Mouse (Mus musculus) thymus, postnatal 10 days (tissue): ENCODE data around the gene Acpp.

ENCODE experiments used
- DNase-seq, 2 experiments: peaks; one replicate each; pipeline ENCODE4 v3.0.0; 2021; ENCODE audit warnings: low spot score in 2 of 2

Acpp gene

DNA sequence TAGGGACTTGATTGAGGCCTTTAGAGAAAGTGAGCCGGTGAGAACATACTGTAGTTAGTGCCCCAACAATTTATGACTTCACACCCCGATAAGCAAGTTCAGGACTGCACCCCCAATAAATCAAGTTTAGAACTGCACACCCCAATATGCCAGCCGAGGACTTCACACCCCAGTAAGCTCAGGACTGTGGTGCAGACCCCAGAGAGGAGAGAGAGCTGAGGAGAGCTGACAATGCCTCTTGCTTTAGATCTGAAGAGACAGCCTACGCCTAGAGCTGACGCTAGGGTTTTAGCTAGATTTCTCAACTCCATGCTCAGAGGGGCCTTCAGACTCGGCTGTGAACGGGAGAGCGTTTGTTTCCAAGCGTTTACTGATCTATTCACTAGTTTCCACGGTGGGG, 32.7 kb downstream of the Acpp start:
- DNase-seq = no peak

DNA sequence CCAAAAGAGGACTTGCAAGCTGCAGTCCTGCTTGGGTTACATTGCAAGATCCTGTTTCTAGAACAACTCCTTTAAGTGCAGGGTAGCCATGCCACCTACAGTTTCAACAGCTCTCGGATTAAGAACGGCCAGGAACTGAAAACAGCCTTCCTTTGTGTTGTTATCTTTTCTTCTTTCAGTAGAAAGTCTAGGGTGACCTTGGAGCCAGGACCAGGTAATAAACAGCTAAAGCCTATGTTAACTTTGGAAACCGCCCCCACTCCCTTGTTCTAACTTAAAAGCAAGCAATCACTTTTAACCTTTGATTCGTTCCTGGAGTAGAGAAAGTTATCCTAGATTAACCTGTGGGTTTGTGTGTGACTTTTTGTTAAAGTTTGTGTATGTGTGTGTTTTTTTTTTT, 33.2 kb downstream of the Acpp start:
- DNase-seq = no peak

DNA sequence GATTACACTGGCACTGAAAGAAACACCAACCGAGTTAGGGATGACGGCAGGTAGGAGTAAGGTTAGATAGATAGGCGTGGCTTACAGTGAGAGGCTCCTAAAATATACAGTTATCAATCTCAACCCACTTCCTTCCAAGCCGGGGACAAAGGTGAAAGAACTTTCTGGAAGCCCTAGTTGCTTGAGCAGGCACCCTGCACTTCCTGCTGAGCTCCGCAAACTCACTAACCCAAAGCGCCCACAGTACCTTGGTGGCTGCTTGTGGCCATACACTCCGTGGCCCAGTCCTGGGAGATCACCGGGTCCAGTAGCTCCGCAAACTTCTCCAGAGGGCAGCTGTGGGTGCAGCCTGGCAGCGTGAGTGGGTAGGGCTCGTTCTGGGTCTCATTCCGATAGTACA, 37.0 kb downstream of the Acpp start:
- DNase-seq = no peak

DNA sequence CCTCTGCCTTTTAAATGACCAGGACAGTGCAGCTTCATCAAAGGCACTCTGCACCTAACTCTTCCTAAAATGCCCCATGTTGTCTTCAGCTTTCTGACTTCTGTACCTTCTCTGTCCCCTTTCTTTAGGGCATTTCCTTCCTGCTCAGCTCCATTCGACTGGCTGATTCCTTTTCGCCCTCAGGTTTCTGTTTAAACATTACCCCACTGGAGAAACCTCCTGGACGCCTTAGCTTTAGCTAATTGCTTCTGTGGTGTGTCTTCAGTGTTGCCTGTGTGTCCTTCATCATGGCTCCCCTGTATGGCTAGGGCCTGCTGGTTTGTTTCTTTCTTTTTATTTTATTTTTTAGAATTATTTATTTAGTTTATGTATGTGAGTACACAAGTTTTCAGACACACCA, 40.5 kb downstream of the Acpp start:
- no peak for DNase-seq

DNA sequence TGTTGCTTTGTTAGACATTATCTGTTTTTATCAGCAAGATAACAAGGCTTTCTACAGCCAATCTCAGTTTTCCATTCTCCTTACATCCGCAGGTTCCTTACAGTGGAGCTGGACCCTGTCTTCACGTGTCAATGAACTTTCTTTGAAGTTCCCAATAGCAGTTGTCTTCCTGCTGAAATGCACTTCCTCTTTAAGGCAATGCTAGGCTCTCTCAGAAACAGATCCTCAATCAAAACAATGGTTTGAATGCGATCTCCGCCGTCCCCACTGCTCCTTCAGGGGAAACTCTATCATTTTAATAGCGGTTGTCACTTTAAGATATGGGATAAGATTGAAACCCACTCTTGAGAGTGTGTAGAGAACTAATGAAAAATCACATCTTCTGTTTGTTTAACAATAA, 52.6 kb downstream of the Acpp start:
- no peak for DNase-seq

DNA sequence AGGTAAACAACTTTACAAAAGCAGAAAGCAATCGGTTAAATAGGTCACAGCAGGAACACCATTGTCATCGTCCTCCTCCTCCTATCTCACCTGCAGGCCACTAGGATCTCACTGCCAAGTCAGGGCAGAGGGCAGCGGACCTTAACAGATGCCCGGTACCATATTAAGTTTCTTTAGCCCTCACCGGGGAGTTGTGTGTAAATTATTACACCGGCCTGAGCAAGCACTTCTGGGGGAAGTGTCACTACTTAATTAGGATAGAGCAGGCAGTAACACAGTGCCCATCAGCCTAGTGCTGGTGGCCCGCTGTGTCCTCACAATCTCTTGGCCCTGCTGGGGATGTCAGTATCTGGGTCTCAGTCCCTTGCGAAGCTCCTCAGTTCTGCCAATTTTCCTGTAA, 55.0 kb downstream of the Acpp start:
- no peak for DNase-seq

DNA sequence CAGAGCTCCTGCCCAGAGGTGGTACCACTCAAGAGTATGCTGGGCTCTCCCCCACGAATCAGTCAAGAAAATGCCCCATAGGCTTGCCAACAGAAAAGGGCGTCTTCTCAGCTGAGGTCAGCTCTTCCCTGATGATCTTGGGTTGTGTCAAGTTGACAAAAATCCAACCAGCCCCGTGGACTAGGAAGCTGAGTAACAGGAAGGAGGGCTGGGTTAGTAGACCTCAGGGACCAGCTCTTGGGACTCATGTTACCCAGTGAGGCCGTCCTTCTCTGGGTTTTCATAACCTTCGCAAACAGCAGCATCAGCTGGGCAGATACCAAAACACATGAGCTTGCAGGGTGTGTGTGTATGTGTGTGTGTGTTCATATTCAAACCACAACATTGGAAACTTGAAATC, 55.8 kb downstream of the Acpp start:
- DNase-seq = no peak

DNA sequence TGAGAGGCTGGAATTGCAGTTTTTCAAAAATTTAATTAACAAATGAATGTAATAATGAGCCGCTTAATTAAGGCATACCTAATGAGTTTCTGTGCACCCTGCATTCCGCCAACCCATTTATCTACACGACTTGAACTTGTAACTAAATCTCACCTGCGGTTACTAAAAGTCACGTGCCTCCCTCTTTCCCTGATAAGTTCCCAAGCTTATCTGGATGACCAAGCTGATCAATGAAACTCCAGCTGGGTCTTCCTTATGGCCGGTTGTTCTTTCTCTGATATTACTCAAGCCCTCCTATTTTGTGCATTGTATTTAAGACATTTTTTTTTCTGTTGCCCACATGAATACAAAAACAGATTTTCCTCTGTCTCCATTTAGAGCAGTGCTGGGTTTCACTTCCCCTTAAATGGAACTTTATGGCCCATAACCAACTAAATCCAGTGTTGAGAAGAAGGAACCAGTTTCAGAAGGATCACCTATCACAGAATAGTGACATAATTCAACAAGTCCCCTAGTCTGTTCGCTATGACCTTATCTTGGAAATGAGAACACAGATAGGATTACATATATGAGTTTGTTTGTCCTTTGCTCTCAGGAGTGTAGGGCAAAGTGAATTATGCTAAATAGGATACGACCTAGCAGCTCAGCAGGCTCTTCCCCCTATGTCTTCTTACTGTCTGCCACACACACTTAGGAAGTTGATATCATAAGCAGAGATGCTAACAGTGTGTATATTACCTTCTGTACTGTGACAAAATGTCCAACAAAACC, 56.6 kb downstream of the Acpp start:
- DNase-seq = no peak

DNA sequence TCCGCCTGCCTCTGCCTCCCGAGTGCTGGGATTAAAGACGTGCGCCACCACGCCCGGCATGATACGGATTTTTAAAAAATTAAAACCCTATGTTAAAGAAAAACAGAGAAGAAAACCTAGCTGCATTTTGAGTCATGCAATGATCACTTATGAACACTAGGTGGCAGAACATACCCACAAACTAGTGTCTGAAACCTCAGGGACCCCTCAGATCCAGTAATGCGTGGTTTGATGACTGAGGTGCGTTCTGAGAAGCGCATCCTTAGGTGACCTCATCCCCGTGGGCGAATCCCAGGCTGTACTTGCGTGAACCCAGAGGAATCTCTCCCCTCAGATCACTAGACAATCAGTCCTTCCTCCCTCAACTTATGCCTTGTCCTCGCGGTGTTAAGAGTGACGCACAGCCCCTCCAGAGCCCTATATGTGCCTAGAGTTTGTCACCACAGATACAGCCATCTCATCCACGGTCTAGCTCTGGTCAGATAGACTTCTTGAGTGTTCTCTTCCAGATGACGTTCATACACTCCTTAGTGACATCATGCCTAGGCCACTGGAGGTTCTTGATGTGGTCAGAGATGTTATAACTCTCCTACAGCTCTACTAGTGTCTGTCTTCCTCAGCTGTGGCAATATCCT, 59.9 kb downstream of the Acpp start:
- DNase-seq = peak in 1 of 2 experiments; percentile 40

DNA sequence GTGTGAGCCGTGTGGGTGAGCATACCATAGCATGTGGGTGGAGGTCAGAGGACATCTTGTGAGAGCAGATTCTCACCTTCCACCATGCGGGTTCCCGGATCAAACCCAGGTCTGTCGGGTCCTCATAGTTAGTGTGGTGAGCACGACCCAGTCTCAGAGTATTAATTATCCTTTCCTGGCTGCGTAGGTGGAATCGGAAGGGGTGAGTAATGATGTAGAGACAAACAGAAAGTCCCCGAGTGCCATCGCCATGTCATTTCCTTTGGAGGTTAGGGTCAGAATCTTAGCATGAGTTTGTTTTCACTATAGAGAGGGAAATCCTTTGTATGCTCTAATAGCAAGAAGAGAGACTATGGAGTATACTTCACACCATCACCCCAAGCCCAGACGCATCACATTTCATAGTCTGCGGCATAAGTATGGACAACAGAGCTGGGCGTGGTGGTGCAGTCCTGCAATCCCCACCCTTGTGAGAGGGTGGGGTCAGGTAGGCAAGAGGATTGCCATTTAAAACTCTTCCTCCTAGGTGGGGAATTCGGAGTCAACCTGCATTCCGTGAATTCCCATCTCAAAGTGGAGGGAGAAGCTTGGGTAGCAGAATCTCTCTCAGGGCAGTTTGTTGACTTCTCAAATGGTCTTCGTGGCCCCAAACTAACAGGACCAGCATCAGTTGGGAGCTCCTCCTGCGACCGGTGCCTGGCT, 62.3 kb downstream of the Acpp start:
- DNase-seq = no peak

DNA sequence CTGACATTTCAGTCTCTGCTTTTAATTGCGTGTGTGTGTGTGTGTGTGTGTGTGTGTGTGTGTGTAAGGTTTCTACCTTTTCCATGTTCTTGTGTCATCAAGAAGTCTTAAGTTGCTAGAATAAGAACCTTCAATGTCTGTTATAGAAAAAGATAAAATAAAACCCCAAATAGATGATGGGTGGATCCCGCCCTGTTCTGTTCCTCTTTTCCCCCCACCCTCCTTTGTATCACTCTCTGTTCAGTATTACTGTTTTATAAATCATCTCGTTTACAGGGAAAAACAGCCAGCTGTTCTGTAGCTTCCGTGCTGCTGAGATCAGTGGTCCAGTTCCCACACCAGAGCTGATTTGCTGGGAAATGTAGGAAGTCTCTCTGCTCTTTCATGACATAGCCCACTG, 65.5 kb downstream of the Acpp start:
- no peak for DNase-seq

DNA sequence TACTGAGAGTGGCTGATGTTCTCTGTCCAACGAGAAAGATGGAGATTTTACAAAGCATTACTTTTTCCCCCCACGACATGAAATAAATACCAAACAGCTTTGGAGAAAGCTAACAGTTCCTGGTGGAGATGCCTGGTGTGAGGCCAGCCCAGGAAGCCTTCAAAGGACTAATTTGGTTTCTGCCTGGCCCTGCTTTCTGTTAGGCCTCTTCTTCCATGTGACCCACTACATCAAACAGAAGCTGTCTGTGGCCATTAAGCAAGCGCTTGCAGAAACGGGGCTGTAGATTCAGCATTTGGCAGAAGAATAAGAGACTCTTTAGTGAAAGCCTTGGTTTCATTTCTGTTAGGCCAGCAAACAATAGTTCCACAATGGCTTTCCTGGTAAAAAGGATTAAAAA, 65.9 kb downstream of the Acpp start:
- DNase-seq = no peak

DNA sequence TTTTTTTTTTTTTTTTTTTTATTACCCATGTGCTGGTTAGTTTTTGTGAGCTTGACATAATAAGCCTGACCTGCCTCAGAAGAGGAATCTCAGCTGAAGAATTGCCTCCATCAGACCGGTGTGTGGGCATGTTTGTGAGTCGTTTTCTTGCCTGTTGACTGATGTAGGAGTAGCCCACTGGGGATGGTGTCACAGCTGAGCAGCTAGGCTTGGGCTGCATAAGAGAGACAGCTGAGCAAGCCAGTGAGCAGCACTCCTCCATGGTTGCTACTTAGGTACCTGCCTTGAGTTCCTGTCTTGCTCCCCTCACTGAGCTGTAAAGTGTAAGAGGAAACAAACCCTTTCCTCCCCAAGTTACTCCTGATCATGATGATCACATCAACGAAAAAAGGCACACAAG, 67.6 kb downstream of the Acpp start:
- DNase-seq = no peak

DNA sequence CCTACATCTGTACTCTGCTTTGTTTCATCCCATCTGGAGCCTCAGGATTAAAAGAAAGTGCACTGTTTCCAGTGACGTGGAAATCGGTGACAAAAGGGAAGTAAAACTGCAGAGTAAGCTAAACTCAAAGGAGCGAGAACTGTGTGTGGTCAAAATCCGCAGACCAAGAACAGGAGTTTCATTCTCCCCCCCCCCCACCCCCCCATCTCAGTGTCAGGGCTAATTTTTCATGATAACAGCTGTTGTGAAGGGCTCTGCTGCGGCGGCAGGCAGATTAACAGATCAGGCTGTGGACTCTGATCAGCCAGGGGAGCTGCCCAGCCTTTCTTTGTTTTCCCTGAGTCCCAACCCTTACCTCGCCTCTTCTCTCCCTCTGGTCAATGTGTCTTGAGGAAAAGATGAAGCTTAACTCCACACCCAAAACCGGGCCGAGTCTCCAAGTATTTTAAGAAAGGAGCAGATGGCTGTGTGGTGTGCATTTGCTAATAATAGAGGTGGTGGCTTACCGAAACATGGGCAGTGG, 68.1 kb downstream of the Acpp start:
- DNase-seq = no peak

DNA sequence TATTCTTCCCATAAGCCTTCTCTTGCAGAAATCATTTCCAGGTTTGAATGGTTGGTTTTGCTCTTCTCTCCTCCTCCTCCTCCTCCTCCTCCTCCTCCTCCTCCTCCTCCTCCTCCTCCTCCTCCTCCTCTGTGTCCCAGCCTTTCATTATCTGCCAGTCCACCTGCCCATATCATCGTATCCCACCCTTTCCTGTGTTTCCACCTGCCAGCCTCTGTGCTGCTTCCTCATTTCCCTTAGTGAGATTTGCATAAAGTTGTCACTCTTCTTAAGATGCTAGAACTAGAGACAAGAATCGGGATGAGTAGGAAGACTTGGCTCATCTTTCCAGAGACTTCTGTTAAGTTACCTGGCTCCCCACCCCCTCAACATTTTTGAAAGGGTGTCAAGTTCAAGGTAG, 73.0 kb downstream of the Acpp start:
- DNase-seq = no peak

DNA sequence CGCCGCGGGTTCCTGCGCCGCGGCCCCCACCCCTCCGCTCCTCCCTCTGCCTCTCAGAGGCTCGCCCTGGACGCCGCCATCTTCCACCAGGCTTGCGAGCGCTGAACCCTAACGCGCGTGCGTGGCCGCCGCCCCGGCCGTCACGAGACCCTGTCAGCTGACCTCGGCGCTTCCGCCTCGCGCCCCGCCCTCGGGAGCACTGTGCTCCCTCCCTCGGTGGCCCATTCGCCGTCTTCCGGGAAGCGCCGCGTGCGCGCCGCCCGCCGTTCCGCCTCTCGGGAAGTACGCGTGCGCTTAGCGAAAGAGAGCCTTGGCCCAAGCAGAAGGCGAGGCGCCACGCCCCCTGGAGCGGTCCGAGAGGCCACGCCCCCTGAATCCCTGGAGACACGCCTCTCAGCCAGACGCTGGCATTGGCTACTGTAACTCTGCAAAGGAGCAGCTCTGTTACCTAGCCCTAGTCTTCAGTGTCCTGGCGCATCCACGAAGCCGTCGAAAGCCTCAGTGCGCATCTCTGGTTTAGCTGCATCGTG, 74.7 kb downstream of the Acpp start, which contains the start of gene Dnajc13:
Gene Dnajc13, minus strand, starts transcription at position 108 of the 530 bp plus-strand sequence.
- peak; percentile 96 to 97 for DNase-seq

DNA sequence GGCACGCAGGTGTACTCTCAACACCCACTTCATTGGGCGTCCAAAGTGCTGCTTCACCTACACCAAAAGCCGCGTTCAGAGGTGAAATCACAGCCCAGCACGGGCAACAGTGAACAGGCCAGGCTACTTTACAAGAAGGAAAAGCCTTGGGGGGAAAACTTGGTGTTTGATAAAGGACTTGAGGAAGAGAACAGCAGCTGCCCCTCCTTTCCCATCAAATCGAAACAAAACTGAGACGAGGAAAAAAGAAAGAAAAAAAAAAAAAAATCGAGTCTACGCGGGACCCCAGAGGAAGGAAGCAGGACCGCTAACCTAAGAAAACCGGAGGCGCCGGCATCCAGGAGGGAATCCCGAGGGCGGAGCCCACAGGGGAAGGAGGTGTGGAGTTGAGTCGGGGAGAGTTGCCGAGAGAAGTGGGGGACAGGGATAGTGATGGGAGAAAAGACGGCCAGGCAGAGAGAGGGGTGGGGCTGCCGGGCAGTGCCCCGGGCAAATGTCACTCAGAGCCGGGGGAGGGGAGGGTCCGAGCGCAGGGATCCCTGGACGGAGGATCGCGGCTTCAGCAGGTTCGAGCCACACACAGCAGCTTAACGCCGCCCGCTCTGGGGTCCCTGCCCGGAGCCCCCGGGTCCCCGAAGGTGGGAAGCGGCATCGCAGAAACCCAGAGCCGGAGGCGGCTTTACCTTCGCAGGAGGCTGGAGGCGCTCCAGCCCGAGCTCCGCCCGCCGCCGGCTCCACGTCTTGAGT, 75.4 kb downstream of the Acpp start:
- DNase-seq = peak in 1 of 2 experiments; percentile 10

DNA sequence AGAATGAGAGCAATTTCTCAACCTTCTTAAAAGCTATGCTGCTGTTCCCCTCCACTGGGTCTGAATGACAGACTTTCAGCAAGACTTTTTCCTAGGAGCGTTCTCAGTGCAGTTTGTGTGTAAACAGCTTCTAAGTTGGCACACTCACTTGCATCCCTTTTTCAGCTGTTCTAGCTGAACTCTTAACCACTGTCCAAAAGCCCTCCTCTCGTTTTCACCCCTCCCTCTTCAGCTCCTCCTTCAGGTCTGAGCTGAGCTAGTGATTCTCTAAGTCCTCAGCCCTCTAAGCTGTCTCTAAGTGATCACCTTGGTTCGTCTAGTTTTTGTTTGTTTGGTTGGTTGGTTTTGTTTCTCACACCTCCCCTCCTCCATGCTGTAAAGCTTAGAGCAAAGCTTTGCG, 77.2 kb downstream of the Acpp start:
- no peak for DNase-seq

DNA sequence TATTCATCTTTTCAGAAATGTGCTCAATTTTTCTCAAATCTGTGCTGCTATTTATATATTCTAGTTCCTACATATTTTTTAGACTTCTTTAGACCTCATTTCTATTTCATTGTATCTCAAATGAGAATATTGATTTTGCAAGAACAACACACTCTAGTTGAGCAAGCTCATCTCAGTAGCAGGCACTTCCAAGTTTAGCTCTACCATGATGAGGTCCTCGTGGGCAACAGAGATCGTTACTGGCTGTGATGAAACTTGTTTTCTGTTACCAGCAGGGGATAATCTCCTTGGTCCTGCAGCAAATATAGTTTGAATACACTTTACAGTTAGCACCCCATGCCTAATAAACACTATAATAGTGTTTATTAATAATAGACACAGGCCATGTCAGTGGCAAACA, 81.5 kb downstream of the Acpp start:
- no peak for DNase-seq

DNA sequence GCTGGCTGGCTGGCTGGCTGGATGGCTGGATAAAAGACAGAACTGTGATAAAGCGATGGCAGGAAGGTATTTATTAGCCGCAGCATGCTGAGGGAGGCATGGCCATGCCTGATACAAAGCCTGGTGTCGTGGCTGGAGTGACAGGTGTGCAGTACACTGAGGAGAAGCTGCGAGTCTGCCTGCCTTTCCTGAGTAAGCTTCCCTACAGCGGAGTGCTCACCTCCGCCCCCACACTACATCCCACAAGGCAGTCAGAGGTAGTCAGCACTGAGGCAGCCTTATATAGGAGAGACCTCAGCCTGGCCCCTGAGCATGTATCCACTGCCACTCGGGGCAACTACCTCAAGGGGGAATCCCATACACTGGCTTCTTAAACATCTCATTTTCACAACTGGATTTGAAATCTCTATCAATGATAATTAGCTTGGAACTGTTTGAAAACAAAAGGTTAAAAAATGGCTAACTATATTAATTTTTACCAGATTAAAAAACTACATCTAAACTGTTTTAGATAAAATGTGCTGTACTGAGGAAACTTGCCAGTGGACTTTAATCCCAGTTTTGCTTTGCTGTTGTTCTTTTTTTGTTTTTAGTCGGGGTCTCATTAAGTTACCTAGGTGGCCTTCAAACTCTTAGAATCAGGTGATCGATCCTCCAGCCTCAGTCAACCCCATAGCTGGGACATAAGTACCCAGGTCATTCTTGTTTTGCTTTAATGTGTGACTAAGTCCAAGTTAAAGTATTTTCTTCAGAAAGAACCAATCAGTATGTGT, 83.0 kb downstream of the Acpp start:
- no peak for DNase-seq

DNA sequence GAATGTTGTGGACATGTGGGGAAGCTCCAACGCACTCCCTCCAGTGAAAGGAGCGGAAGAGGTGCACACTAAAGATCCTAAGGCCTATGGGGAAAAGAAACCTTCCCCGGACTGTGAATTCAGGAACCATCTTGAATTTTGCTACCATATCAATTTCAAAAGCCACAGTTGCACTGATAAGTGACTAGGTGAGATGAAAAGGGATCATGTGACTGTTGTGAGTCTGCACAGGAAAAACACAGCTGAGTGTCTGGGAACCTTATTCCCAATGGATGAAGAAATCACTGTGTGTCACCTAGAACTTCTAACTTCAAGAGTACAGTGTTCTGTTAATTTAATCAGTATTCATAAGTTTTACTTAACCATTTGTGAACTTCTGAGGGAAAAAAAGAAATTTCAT, 84.9 kb downstream of the Acpp start:
- DNase-seq = no peak
